In the genomic region with DNA sequence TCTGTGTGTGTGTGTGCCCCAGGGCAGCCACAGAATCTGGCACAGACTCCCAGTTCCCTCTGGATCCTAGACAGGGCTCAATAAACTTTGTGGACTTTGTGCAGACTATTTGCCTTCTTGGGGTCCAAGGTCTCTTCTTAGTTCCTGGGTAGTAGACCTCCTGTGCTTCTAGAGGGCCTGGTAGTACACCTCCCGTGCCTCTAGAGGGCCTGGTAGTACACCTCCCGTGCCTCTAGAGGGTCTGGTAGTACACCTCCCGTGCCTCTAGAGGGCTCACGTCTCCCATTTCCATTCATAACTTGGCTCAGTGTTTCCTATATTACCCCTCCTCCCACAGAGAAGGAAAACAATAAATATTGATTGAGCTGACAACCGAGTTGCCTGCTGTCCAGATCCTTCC, we compare ENCODE assay signal across 9 mouse cellular contexts. TPM values are rescaled to one million over a fixed set of nuclear protein-coding genes. Genes with fewer than 3 reads are reported as not detected.
DNase-seq lines count a peak whose midpoint lies in the region; ATAC-seq and TF ChIP-seq lines count a peak whose summit lies in the region.
"Had no signal": no experiment of that assay in that cellular context is flagged by ENCODE, and none has a peak within 500 bp of the region (broad histone marks: within the 10 kb centered on the region; RNA-seq: fewer than 3 reads in every experiment).

No protein-coding gene starts in this region.

- ATAC-seq in liver, embryonic 12.5 days: no peak
- ATAC-seq in intestine, postnatal 0 days: peak; percentile 96
- 0 out of 2 replicates have a peak, but pooled peaks have one; percentile 52 for ATAC-seq in megakaryocyte, adult 5-6 weeks (ENCODE audit: poor library complexity, severe bottlenecking)

- H3K9me3 ChIP-seq in liver, embryonic 12.5 days (replicated peaks): no peaks in the 10 kb centered on the region; the same call in 1 of the 2 replicates
- H3K9me3 ChIP-seq in intestine, postnatal 0 days (ENCODE audit: control insufficient read depth): no peaks in the 10 kb centered on the region
- H3K9me3 ChIP-seq: hindbrain, embryonic 15.5 days had no signal

- no peak overlapping the region for H3K4me3 ChIP-seq in liver, adult 2 months (ENCODE audit: insufficient read depth, low read depth, low read length)
- no peak overlapping the region for H3K4me3 ChIP-seq in liver, embryonic 12.5 days
- H3K4me3 ChIP-seq in intestine, postnatal 0 days (ENCODE audit: low read depth, low read length): no peak overlapping the region
- H3K4me3 ChIP-seq: hindbrain, embryonic 15.5 days had no signal

- no peak overlapping the region for H3K27ac ChIP-seq in liver, adult 2 months (replicated peaks; ENCODE audit: insufficient read depth, low read depth, low read length)
- no peak overlapping the region for H3K27ac ChIP-seq in liver, embryonic 12.5 days
- H3K27ac ChIP-seq in intestine, postnatal 0 days (ENCODE audit: low read depth, low read length): peak overlapping the region; percentile 50; the same call in 1 of the 2 replicates
- H3K27ac ChIP-seq: hindbrain, embryonic 15.5 days had no signal

- no peak overlapping the region for H3K4me2 ChIP-seq in liver, embryonic 12.5 days
- H3K4me2 ChIP-seq in intestine, postnatal 0 days (replicated peaks; ENCODE audit: low read depth): peak overlapping the region; percentile 41; the same call in 1 of the 2 replicates
- H3K4me2 ChIP-seq: hindbrain, embryonic 15.5 days had no signal

- H3K36me3 ChIP-seq in liver, adult 2 months (ENCODE audit: control insufficient read depth, insufficient read depth, low read length): no peaks in the 10 kb centered on the region
- no peaks in the 10 kb centered on the region for H3K36me3 ChIP-seq in liver, embryonic 12.5 days
- no peaks in the 10 kb centered on the region for H3K36me3 ChIP-seq in intestine, postnatal 0 days (ENCODE audit: control insufficient read depth, insufficient read depth)
- H3K36me3 ChIP-seq: hindbrain, embryonic 15.5 days had no signal

- H3K9ac ChIP-seq in liver, adult 2 months (ENCODE audit: low read depth, low read length): no peak overlapping the region
- no peak overlapping the region for H3K9ac ChIP-seq in liver, embryonic 12.5 days
- no peak overlapping the region for H3K9ac ChIP-seq in intestine, postnatal 0 days (ENCODE audit: low read depth, low read length)
- H3K9ac ChIP-seq: hindbrain, embryonic 15.5 days had no signal

- TF ChIP-seq POLR2A in liver, adult 2 months (IDR thresholded peaks at IDR 0.05; ENCODE audit: extremely low read depth, insufficient read depth, low read length): no peak

- no peaks in the 10 kb centered on the region for H3K27me3 ChIP-seq in liver, adult 2 months (ENCODE audit: control insufficient read depth, insufficient read depth, low read length)
- H3K27me3 ChIP-seq in liver, embryonic 12.5 days (replicated peaks): no peaks in the 10 kb centered on the region
- H3K27me3 ChIP-seq in intestine, postnatal 0 days (replicated peaks; ENCODE audit: control insufficient read depth, insufficient read depth, low read length): no peaks in the 10 kb centered on the region
- H3K27me3 ChIP-seq: hindbrain, embryonic 15.5 days had no signal

- H3K79me2 ChIP-seq in liver, adult 2 months (ENCODE audit: control insufficient read depth, insufficient read depth, low read length): no peaks in the 10 kb centered on the region

- peaks cover 5% of the 10 kb centered on the region; the same call in 1 of the 2 replicates for H3K4me1 ChIP-seq in liver, adult 2 months (ENCODE audit: control insufficient read depth, insufficient read depth, low read length)
- H3K4me1 ChIP-seq in liver, embryonic 12.5 days: no peaks in the 10 kb centered on the region
- H3K4me1 ChIP-seq in intestine, postnatal 0 days (replicated peaks; ENCODE audit: control insufficient read depth, insufficient read depth, low read length): no peaks in the 10 kb centered on the region
- H3K4me1 ChIP-seq: hindbrain, embryonic 15.5 days had no signal

- peak; percentile 53 to 79 for DNase-seq in adrenal gland, adult (ENCODE audit: inconsistent age in 2 of 2, low spot score in 1 of 2)
- DNase-seq in adrenal gland, adult 18-20 months (ENCODE audit: low spot score in 2 of 2): no peak
- DNase-seq in liver, adult 2 months (ENCODE audit: extremely low read depth, low read depth, low spot score): peak; percentile 54
- DNase-seq in adrenal gland, postnatal 14 days: peak; percentile 80
- no peak for DNase-seq in spleen, postnatal 36 days (ENCODE audit: low spot score in 2 of 2)

- 11% methylated on average over 5 of the region's 5 CpGs for whole genome bisulfite sequencing in liver, adult 2 months
- WGBS in liver, embryonic 12.5 days (ENCODE audit: insufficient replicate concordance): 35% methylated on average over 5 of the region's 5 CpGs
- 12% methylated on average over 5 of the region's 5 CpGs for WGBS in intestine, postnatal 0 days

- TF ChIP-seq CTCF in liver, adult 2 months (IDR thresholded peaks at IDR 0.05; ENCODE audit: low read depth, low read length): peak; percentile 91
- TF ChIP-seq CTCF in intestine, postnatal 0 days (IDR thresholded peaks at IDR 0.05; ENCODE audit: low read depth): peak; percentile 97

RNA-seq across cellular contexts. Expression of a gene that starts 4.9 kb away (rescaled TPM):
- total RNA-seq in adrenal gland, adult 18-20 months (2021): 1 to 10 TPM in 1 of 2 experiments, under 1 TPM in 1; 0.10 to 7.1 TPM
- total RNA-seq in liver, adult 2 months (2014; rRNA removed): not detected in 2 replicates
- not detected in 2 replicates for polyA plus RNA-seq in liver, adult 2 months (2012; rRNA removed)
- polyA plus RNA-seq in liver, embryonic 12.5 days (2016; fragmentation: Nextera tagmentation; extraction: Ambion mirVana): not detected in 2 replicates
- 0.23 and 0.37 TPM in 2 replicates for total RNA-seq in adrenal gland, postnatal 14 days (2021)
- 0.22 and 0.40 TPM in 2 replicates for polyA plus RNA-seq in intestine, postnatal 0 days (2015; fragmentation: Nextera tagmentation; extraction: Ambion mirVana)
- not detected in 2 replicates for total RNA-seq in megakaryocyte, adult 5-6 weeks (2015)
- total RNA-seq in megakaryocyte, adult 5-6 weeks (2017): not detected in 2 replicates

RNA-seq across cellular contexts. Expression of a gene that starts 10.4 kb away (rescaled TPM):
- total RNA-seq in adrenal gland, adult 18-20 months (2021): not detected
- not detected in 2 replicates for total RNA-seq in liver, adult 2 months (2014; rRNA removed)
- not detected in 2 replicates for polyA plus RNA-seq in liver, adult 2 months (2012; rRNA removed)
- polyA plus RNA-seq in liver, embryonic 12.5 days (2016; fragmentation: Nextera tagmentation; extraction: Ambion mirVana): not detected in 2 replicates
- not detected in 2 replicates for total RNA-seq in adrenal gland, postnatal 14 days (2021)
- not detected in 2 replicates for polyA plus RNA-seq in intestine, postnatal 0 days (2015; fragmentation: Nextera tagmentation; extraction: Ambion mirVana)
- total RNA-seq in megakaryocyte, adult 5-6 weeks (2015): not detected in 2 replicates
- not detected in 2 replicates for total RNA-seq in megakaryocyte, adult 5-6 weeks (2017)
- polyA plus RNA-seq: hindbrain, embryonic 15.5 days had no signal

RNA-seq across cellular contexts. Expression of a gene that starts 23.8 kb away (rescaled TPM):
- total RNA-seq in adrenal gland, adult 18-20 months (2021): not detected
- not detected in 2 replicates for total RNA-seq in liver, adult 2 months (2014; rRNA removed)
- not detected in 2 replicates for polyA plus RNA-seq in liver, adult 2 months (2012; rRNA removed)
- 0.14 and 0.22 TPM in 2 replicates for polyA plus RNA-seq in liver, embryonic 12.5 days (2016; fragmentation: Nextera tagmentation; extraction: Ambion mirVana)
- not detected in 2 replicates for total RNA-seq in adrenal gland, postnatal 14 days (2021)
- polyA plus RNA-seq in intestine, postnatal 0 days (2015; fragmentation: Nextera tagmentation; extraction: Ambion mirVana): not detected in 2 replicates
- not detected in 2 replicates for total RNA-seq in megakaryocyte, adult 5-6 weeks (2015)
- total RNA-seq in megakaryocyte, adult 5-6 weeks (2017): not detected in 2 replicates

RNA-seq across cellular contexts. Expression of a gene that starts 39.9 kb away (rescaled TPM):
- 1 to 10 TPM; 6.3 to 6.7 TPM for total RNA-seq in adrenal gland, adult 18-20 months (2021)
- 1.4 and 1.9 TPM in 2 replicates for total RNA-seq in liver, adult 2 months (2014; rRNA removed)
- 1.9 and 2.1 TPM in 2 replicates for polyA plus RNA-seq in liver, adult 2 months (2012; rRNA removed)
- polyA plus RNA-seq in liver, embryonic 12.5 days (2016; fragmentation: Nextera tagmentation; extraction: Ambion mirVana): 10.4 and 14.1 TPM in 2 replicates
- 12.0 and 14.3 TPM in 2 replicates for total RNA-seq in adrenal gland, postnatal 14 days (2021)
- polyA plus RNA-seq in intestine, postnatal 0 days (2015; fragmentation: Nextera tagmentation; extraction: Ambion mirVana): 4.8 and 5.0 TPM in 2 replicates
- total RNA-seq in megakaryocyte, adult 5-6 weeks (2015): 3.3 and 4.0 TPM in 2 replicates
- total RNA-seq in megakaryocyte, adult 5-6 weeks (2017): 4.0 and 5.7 TPM in 2 replicates

RNA-seq across cellular contexts. Expression of a gene that starts 40.2 kb away (rescaled TPM):
- 1 to 10 TPM; 3.0 to 3.7 TPM for total RNA-seq in adrenal gland, adult 18-20 months (2021)
- total RNA-seq in liver, adult 2 months (2014; rRNA removed): 1.9 and 4.0 TPM in 2 replicates
- 2.7 and 3.1 TPM in 2 replicates for polyA plus RNA-seq in liver, adult 2 months (2012; rRNA removed)
- 42.2 and 42.4 TPM in 2 replicates for polyA plus RNA-seq in liver, embryonic 12.5 days (2016; fragmentation: Nextera tagmentation; extraction: Ambion mirVana)
- 19.9 and 21.4 TPM in 2 replicates for total RNA-seq in adrenal gland, postnatal 14 days (2021)
- polyA plus RNA-seq in intestine, postnatal 0 days (2015; fragmentation: Nextera tagmentation; extraction: Ambion mirVana): 23.0 and 24.2 TPM in 2 replicates
- total RNA-seq in megakaryocyte, adult 5-6 weeks (2015): 64.7 and 72.2 TPM in 2 replicates
- 26.2 and 29.6 TPM in 2 replicates for total RNA-seq in megakaryocyte, adult 5-6 weeks (2017)

Comparison
In these comparisons a context has a peak if more than half of its experiments do, and no peak if none do; other contexts are left out.
1. DNase-seq: peak in adrenal gland, adult (2 of 2), liver, adult 2 months (single experiment) and adrenal gland, postnatal 14 days (single experiment); none in adrenal gland, adult 18-20 months (0 of 2) and spleen, postnatal 36 days (0 of 2).